Mouse (Mus musculus): Measurements from ENCODE around the gene Nmu. TPM values are rescaled to one million over a fixed set of nuclear protein-coding genes. Genes with fewer than 3 reads are reported as not detected.
A peak's percentile ranks its signal among the peaks of the same experiment; 100 is the strongest.

The Nmu gene
- total RNA-seq, 4 experiments from 2014 or later, result not detected

DNA sequence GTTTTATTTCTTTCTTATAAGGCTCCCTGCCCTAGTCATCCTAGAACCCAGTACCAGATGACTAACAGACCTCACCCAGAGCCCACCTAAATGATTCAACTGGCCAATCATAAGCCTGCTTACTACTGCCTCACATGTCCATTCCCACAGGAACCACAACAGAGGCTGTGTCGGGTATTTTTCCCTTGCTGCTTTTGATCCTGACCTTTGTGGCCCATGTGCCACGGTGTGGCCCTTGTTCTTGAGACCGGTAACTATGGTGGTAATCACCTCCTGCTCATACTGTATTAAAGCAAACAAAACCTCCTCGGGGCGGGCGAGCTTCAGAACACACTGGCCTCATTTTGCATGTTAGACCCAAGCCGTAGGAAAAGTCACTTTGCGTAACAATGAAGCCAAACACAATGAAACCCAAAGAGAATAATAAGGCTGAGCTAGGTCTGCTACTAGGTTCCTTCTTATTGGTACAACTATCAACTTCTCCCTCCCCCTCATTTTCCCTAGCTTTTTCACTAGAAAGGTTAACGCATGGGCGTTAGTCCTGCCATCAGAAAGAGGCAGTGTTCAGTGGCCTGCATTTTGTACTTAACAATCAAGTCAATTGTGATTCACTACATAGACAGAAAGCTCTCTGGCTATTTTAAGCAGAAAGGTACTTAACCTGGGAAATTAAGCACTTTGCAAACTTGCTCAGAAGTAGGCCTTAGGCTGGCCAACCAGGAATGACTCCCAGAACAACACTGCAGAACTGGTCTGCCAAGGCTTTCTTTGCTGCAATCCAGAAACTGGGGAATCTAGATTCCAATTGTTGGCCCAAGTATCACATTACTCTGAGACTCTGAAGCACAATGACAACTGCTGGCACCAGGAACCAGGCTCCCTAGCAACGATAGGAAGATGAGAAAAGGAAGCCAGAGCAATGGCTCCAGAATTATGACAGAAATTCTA, 42.1 kb downstream of the Nmu start:
- DNase-seq (ENCODE audit: low spot score in 2 of 2), result no peak

DNA sequence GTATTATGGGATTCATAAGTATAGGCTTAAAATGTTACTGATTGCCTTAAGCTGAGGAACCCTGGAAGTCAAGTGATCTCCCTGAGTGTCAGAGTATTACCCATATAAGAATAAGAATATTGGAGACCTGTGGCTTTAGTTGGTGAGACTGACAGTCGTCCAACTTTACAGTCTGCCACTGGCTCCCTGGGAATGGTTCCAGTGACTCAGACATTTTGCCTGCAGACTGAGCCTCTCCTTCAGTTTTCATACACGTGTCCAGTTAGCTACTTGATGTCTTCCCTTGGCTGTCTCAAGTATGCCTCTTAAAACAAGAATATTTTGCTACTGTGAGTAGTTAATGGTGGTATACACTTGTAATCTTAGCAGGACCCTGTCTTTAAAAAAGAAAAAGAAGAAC, 55.4 kb downstream of the Nmu start:
- DNase-seq (ENCODE audit: low spot score in 2 of 2), result no peak

DNA sequence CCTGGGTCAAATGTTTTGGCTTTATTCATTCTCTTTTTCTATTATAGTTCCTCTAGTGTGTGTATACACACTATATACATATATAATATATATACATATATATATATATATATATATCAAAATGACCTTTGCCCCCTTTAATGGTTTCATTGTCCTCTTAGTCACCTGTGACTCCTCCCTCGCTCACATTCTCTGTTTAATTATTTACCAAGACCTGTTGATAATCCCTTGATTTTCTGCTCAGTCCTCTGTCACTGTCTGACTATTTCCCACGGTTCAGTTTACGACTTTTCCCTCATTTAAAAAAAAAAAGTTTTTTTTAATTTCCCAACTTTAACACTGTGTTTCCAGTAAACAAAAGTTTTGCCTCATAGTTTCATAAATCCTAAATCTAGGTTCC, 57.3 kb downstream of the Nmu start:
- DNase-seq (ENCODE audit: low spot score in 2 of 2), result no peak

DNA sequence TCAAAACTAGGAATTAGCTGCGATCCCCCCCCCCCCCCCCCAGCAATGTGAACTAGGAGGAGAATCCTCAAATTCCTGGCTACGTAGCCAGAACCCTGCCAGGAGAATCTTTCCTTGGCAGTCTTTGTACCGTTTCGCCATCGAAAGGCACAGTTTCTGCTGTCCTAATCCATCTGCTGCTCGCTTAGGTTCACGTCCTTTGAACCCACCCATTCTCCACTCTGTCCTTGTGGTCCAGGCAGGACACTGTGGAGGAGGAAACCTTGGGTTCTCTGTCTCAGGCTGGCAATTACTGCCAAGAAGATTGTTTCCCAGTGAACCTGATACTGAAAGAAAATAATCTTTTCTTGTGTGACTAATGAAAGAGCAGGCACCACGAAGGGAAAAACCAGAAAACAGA, 58.0 kb downstream of the Nmu start:
- no peak for DNase-seq (ENCODE audit: low spot score in 2 of 2)

DNA sequence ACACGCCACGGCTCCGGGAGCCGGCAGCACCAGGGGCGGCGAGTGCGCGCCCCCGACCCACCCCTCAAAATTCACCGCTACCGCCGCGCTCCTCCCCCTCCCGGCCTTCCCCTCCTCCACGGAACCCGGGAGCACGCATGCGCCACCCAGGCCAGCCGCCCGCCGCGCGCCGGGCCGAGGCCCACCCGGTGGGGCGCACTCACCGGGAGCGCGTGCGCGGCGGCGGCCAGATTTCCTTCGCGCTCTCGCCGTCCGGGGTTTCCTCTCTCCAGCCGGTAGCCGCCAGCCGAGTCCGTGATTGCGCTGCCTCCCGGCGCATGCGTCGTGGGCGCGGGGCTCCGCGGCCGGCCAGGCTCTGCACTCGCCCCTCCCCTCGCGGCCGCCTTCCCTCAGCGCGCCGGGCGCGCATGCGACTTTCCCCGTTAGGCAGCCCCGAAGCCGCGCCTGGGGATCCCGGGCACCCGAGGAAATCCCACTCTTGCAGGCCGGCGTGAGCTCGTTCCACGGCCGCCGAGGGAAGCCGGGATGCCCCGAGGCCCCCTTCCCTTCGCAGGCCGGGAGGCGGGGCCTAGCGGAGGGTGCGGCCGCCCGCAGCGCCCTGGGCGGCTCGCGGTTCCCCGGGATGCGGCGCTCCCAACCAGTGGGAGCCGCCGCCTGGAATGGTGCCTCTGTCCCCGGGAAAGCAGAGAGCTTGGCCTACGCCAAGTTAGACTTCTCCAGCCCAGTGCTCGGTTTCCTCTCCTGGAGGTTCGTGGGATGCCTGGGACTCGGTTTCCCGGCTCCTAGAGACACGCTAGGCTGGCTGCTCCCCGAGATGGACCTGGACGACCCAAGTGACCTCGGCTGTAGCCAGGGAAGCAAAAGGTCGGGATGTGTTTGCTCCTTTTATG, 58.9 kb downstream of the Nmu start, which contains the start of gene Clock:
Gene Clock, minus strand, starts transcription at position 341 of the 890 bp plus-strand sequence.
- peak; percentile 83 to 87 for DNase-seq (ENCODE audit: low spot score in 2 of 2)

DNA sequence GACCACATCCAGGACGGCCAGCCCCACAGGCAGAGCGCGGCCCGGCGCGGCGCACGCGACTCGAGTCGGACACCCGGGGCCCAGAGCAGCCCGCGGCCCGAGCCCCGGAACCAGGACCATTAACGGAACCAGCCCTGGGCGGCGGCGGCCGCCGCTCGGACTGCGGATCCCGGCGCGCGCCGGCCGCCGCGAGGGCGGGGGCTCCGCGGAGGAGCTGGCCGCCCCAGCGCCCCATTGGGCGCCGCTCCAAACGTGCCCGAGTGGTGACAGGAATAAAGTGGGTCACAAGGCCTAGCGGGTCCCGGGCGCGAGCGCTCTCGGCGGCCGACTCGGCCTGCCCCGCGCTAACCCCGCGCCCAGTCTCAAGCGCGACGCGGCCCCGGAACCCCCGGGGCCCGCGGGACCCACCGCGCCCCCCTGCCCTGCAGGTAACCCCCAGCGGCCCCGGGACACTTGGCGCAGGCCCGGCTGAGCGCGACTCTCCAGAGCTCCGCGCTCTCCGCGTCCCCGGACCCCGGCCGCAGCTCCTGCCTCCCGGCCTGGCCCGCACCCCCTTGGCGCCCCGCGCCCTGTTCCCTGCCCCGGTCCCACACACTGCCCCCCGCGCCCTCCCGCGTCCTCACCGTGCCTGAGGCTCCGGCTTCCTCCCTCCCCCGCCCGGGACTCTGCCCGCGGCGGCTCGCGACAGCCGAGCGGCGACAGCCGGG, 59.7 kb downstream of the Nmu start:
- peak; percentile 39 to 55 for DNase-seq (ENCODE audit: low spot score in 2 of 2)

DNA sequence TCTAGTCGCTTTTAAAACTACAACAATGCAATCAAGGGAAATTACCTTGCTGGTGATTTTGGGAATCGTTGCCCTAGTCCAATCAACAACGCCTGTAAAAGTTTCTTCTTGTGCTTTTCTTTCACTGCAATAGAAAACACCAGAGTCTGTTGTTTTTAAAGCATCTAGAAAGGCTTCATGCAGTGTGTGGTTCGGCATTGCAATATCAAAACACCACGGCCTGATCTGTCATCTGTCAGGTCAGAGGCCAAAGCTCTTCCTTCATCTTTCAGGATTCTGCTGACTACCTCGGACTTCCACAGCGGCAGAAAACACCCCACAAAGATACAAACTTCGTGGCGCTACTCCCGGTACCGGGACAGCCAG, 60.2 kb downstream of the Nmu start:
- DNase-seq (ENCODE audit: low spot score in 2 of 2), result no peak

DNA sequence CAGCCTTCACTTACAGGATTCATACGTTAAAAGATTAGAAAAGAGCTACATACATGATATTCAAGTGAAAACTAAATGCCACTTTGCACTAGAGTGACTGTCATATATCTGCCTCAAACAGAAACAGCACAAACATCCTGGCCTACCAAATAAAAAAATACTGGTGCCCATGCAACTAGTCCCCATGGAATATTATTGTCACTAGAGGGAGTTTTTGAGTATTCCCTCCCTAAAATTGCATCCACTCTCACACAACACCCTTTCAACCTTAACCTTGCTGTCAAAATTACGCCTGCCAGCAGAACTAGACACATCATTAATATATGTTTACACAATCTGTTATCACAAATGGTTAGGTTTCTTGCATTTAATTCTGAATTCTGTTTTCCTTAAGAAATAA, 61.6 kb downstream of the Nmu start:
- DNase-seq (ENCODE audit: low spot score in 2 of 2), result no peak

DNA sequence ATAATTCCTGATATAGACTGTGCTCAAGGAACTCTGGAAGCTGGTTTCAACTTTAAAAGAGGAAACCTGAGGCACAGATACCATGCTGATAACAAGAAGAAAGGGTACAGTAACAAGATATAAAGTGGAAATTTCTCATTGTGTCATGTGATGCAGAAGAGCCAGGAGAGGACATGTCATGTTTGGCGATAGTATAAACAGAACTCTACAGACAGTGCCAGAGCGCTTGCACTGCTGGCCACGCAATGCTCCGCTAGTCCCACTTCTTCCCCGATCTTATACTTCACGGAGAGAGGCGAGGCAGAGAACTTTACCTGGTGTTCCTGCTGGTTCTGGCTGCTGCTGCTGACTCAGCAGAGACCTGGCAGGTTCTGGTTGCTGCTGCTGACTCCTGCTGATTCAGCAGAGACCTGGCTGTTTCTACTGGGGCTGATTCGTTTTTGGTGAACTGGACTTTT, 74.3 kb downstream of the Nmu start:
- DNase-seq (ENCODE audit: low spot score in 2 of 2), result no peak

DNA sequence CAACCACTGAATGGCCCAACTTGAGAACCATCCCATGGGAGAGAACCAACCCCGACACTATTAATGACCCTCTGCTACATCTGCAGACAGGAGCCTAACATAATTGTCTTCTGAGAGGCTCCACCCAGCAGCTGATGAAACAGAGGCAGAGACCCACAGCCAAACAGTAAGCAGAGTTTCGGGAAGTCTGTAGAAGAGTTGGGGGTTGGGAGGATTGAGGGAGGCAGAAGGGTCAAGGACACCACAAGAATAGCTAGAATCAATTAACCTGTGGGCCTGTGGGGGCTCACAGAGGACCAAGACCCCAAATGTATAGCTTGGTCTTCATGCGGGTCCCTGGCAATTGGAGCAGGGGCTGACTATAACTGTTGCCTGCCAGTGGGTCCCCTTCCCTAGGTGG, 75.3 kb downstream of the Nmu start:
- no peak for DNase-seq (ENCODE audit: low spot score in 2 of 2)

DNA sequence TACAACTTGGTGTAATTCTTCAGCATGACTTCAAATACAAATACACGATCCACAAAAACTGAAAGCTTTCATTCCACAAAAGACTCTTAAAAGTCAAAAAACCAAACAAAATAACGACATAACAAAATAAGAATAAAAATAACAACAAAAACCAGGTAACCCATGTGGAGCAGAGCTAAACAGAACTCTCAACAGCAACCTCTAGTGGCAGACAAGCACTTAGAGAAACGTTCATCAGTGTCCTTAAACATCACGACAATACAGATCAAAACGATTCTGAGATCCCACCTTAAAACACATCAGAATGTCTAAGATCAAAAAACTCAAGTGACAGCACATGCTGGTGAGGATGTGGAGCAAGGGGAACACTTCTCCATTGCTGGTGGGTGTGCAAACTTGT, 76.5 kb downstream of the Nmu start:
- no peak for DNase-seq (ENCODE audit: low spot score in 2 of 2)

DNA sequence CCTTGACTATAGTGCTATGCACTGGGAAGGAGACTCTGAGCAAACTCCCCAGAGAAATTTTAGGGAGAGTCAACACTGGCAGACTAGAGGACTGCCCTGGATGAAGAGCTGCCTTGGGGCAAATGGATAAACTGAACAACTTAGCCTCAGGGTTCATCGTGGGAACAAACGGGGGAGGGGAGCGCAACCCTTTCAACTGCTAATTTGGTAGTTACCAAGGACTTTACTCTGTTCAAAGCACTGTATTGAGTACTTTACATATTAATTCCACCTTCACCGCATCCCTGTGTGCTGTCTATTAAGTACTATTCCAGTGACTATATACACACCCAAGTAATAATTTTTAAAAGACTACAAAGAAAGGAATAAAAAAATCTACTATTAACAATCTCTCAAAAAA, 77.9 kb downstream of the Nmu start:
- DNase-seq (ENCODE audit: low spot score in 2 of 2), result no peak

DNA sequence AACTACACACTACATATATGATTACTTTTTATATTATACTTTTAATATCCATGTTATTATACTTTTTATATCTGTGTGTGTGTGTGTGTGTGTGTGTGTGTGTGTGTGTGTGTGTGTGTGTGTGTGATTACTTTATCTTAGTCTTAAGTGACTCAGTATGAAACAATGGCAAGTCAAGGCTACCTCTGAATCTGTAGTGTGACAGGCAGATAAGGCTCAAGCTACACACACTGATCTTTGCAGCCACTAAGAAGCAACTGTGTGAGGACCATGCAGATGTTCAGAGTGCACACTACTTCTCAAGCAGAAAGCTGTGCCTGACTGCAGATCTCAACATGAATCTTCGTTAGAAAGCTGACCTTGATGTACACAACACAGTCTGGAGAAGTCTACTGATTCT, 79.7 kb downstream of the Nmu start:
- no peak for DNase-seq (ENCODE audit: low spot score in 2 of 2)

Other genes starting within 250 kb of the Nmu start
- 10 to 100 TPM; 20.0 to 24.5 (median 20.5) TPM for gene Srd5a3, start 223.5 kb downstream of the Nmu start, total RNA-seq (2022)
- gene Tmem165, start 179.9 kb downstream of the Nmu start, total RNA-seq (2022), result 10 to 100 TPM; 28.6 to 34.4 (median 33.1) TPM
- 10 to 100 TPM; 45.0 to 51.4 (median 46.7) TPM for gene Clock, start 59.0 kb downstream of the Nmu start, total RNA-seq (2022)
- gene Pdcl2, start 32.6 kb downstream of the Nmu start, total RNA-seq (2022), result not detected
- not detected for gene Gm7271, start 120.3 kb upstream of the Nmu start, total RNA-seq (2022)
- 10 to 100 TPM; 48.8 to 59.2 (median 57.1) TPM for gene Exoc1, start 165.5 kb upstream of the Nmu start, total RNA-seq (2022)
- 1 to 10 TPM; 6.2 to 7.0 (median 6.8) TPM for gene Cep135, start 224.9 kb upstream of the Nmu start, total RNA-seq (2022)

All from left cerebral cortex, adult 8-10 months (tissue).